Mouse (Mus musculus) erythroblast, adult 5-6 weeks (primary cell): Measurements from ENCODE around the gene Txnrd2. TPM values are rescaled to one million over a fixed set of nuclear protein-coding genes. Genes with fewer than 3 reads are reported as not detected.

Experiments
- ATAC-seq: replicated peaks from 2 replicates; pipeline ENCODE4 v1.8.0; 2016; ENCODE audit warnings: moderate number of reproducible peaks, mild to moderate bottlenecking, moderate TSS enrichment, inconsistent platforms; ENCODE audit not compliant: poor library complexity, low FRiP score, severe bottlenecking
- total RNA-seq, 2 experiments: library from RNA; stranded (forward) in 1 of 2; stranded (reverse) in 1 of 2; fragments of 150-400 nt in 1 of 2; fragments of 200-764, 138-1000 nt in 1 of 2; gene quantifications; 2 replicates each; pipeline versions ENCODE4 v1.2.3 to v1.2.4; 2015 to 2017; ENCODE audit warnings: low replicate concordance in 2 of 2

Txnrd2 gene
- total RNA-seq, 2 experiments from 2014 or later = 274 to 493 TPM

GRCm38 (mm10) chr16:18472976-18473375 lies 46.8 kb downstream of the Txnrd2 start:
- ATAC-seq = no peak

- no peak for ATAC-seq
Measured at GRCm38 (mm10) chr16:18474021-18474420, 47.8 kb downstream of the Txnrd2 start.

- no peak for ATAC-seq
Measured at GRCm38 (mm10) chr16:18477996-18478395, 51.8 kb downstream of the Txnrd2 start.

- no peak for ATAC-seq
Measured at GRCm38 (mm10) chr16:18479667-18480066, 53.5 kb downstream of the Txnrd2 start.

GRCm38 (mm10) chr16:18480933-18481485 lies 54.8 kb downstream of the Txnrd2 start:
- ATAC-seq = no peak

- ATAC-seq = no peak
Measured at GRCm38 (mm10) chr16:18482431-18482830, 56.2 kb downstream of the Txnrd2 start.

- ATAC-seq = no peak
Measured at GRCm38 (mm10) chr16:18483839-18484238, 57.7 kb downstream of the Txnrd2 start.

GRCm38 (mm10) chr16:18484386-18484785 lies 58.2 kb downstream of the Txnrd2 start:
- ATAC-seq = no peak

GRCm38 (mm10) chr16:18484794-18485435 lies 58.7 kb downstream of the Txnrd2 start:
- no peak for ATAC-seq

GRCm38 (mm10) chr16:18486126-18486525 lies 59.9 kb downstream of the Txnrd2 start:
- no peak for ATAC-seq

GRCm38 (mm10) chr16:18490281-18490680 lies 64.1 kb downstream of the Txnrd2 start:
- no peak for ATAC-seq

- no peak for ATAC-seq
Measured at GRCm38 (mm10) chr16:18490894-18491293, 64.7 kb downstream of the Txnrd2 start.

- peak; percentile 64 for ATAC-seq
Measured at GRCm38 (mm10) chr16:18497865-18498515, 71.8 kb downstream of the Txnrd2 start.

- ATAC-seq = peak; percentile 93
Measured at GRCm38 (mm10) chr16:18498558-18498990, 72.4 kb downstream of the Txnrd2 start, which contains the start of the genes Gnb1l and Rtl10. Gene Gnb1l, plus strand, starts transcription at chr16:18498713. Gene Rtl10, plus strand, starts transcription at chr16:18498901.

- ATAC-seq = peak; percentile 37; the same call in 1 of the 2 replicates
Measured at GRCm38 (mm10) chr16:18498996-18499395, 72.8 kb downstream of the Txnrd2 start.

- no peak for ATAC-seq
Measured at GRCm38 (mm10) chr16:18501531-18501930, 75.3 kb downstream of the Txnrd2 start.

- no peak for ATAC-seq
Measured at GRCm38 (mm10) chr16:18503566-18504342, 77.6 kb downstream of the Txnrd2 start.

- ATAC-seq = no peak
Measured at GRCm38 (mm10) chr16:18506524-18507199, 80.5 kb downstream of the Txnrd2 start.

- no peak for ATAC-seq
Measured at GRCm38 (mm10) chr16:18507200-18507549, 81.0 kb downstream of the Txnrd2 start.

- no peak for ATAC-seq
Measured at GRCm38 (mm10) chr16:18511741-18512140, 85.6 kb downstream of the Txnrd2 start.
